Mouse (Mus musculus) heart, embryonic 16.5 days (tissue): ENCODE results near the gene Sufu. TPM values are rescaled to one million over a fixed set of nuclear protein-coding genes. Genes with fewer than 3 reads are reported as not detected.

ENCODE experiments used
- ATAC-seq: fragments of 200-750 bp; cut with Nextera tagmentation; replicated peaks from 2 replicates; pipeline ENCODE4 v1.8.0; 2017; ENCODE audit warnings: moderate number of reproducible peaks; ENCODE audit not compliant: insufficient read depth, low FRiP score; ENCODE audit errors: extremely low read depth
- H3K27ac ChIP-seq: fragments of 300-500 bp; sonication (generic); 2 replicates; pipeline ENCODE4 v1.5.1; 2014; ENCODE audit warnings: mild to moderate bottlenecking, low read length, control low read depth, moderate library complexity
- H3K27me3 ChIP-seq: fragments of 300-500 bp; sonication (generic); 2 replicates; pipeline ENCODE4 v1.6.1; 2014; ENCODE audit warnings: low read length, mixed read lengths; ENCODE audit not compliant: control insufficient read depth, insufficient read depth
- H3K36me3 ChIP-seq: fragments of 300-500 bp; sonication (generic); 2 replicates; pipeline ENCODE4 v1.6.1; 2014; ENCODE audit not compliant: control insufficient read depth, insufficient read depth
- H3K4me1 ChIP-seq: fragments of 300-500 bp; sonication (generic); 2 replicates; pipeline ENCODE4 v1.6.1; 2014; ENCODE audit warnings: low read length, mixed read lengths; ENCODE audit not compliant: control insufficient read depth, insufficient read depth
- H3K4me2 ChIP-seq: fragments of 300-500 bp; sonication (generic); 2 replicates; pipeline ENCODE4 v1.6.1; 2014; ENCODE audit warnings: low read depth, mild to moderate bottlenecking, control low read depth, low read length
- H3K4me3 ChIP-seq: fragments of 300-500 bp; sonication (generic); 2 replicates; pipeline ENCODE4 v1.5.1; 2014; ENCODE audit warnings: mild to moderate bottlenecking, control low read depth, low read length
- H3K9ac ChIP-seq: fragments of 300-500 bp; sonication (generic); 2 replicates; pipeline ENCODE4 v1.6.1; 2014; ENCODE audit warnings: low read length, control low read depth
- H3K9me3 ChIP-seq: fragments of 300-500 bp; sonication (generic); replicated peaks from 2 replicates; pipeline ENCODE4 v1.6.1; 2016; ENCODE audit warnings: low read length; ENCODE audit not compliant: control insufficient read depth
- WGBS: fragments of 180-500 bp; shearing (Covaris S2); extraction: QIAGEN DNeasy Blood & Tissue Kit; methylation state at CpG from one replicate; pipeline ENCODE4 v1.1.7; 2014; 5-methylcytosine and 5-hydroxymethylcytosine counted together
- polyA plus RNA-seq: library from polyadenylated mRNA; unstranded; fragments of >200 nt; fragmentation: Nextera tagmentation; extraction: Ambion mirVana; gene quantifications from 2 replicates; pipeline ENCODE4 v1.2.1, GENCODE M21; 2015

Gene Sufu
- polyA plus RNA-seq, 1 experiment from 2014 or later: 17.6 TPM

GRCm38 (mm10) chr19:46357344-46358280 is 39.1 kb upstream of the Sufu start:
- Histone ChIP-seq H3K4me3 (peak overlapping the region; percentile 50), H3K4me2 (peak overlapping the region; percentile 65), H3K27me3 (0 out of 2 replicates have a peak, but pooled peaks cover 8% of the 10 kb centered on the region), H3K9ac (peak overlapping the region; percentile 61), H3K27ac (peak overlapping the region; percentile 71), H3K36me3 (no peaks in the 10 kb centered on the region), H3K4me1 (peaks cover 2% of the 10 kb centered on the region; the same call in 1 of the 2 replicates), H3K9me3 (no peaks in the 10 kb centered on the region)
- 0 out of 2 replicates have a peak, but pooled peaks have one; percentile 35 for ATAC-seq
- 17% methylated on average over 25 of the region's 25 CpGs for WGBS

GRCm38 (mm10) chr19:46358381-46358780 is 38.3 kb upstream of the Sufu start:
- Histone ChIP-seq H3K27ac (peak overlapping the region; percentile 71), H3K9ac (no peak overlapping the region), H3K4me2 (peak overlapping the region; percentile 65; the same call in 1 of the 2 replicates), H3K4me3 (no peak overlapping the region), H3K9me3 (no peaks in the 10 kb centered on the region), H3K36me3 (no peaks in the 10 kb centered on the region), H3K27me3 (0 out of 2 replicates have a peak, but pooled peaks cover 8% of the 10 kb centered on the region), H3K4me1 (peaks cover 2% of the 10 kb centered on the region; the same call in 1 of the 2 replicates)
- ATAC-seq: no peak
- WGBS: 61% methylated on average over 4 of the region's 4 CpGs

GRCm38 (mm10) chr19:46362104-46362503 is 34.6 kb upstream of the Sufu start:
- 0 out of 2 replicates have a peak, but pooled peaks cover 5% of the 10 kb centered on the region for H3K27me3 ChIP-seq
- H3K4me2 ChIP-seq: no peak overlapping the region
- H3K9me3 ChIP-seq: no peaks in the 10 kb centered on the region
- H3K27ac ChIP-seq: no peak overlapping the region
- 69% methylated on average over 8 of the region's 8 CpGs for WGBS
- no peak for ATAC-seq
- H3K36me3 ChIP-seq: no peaks in the 10 kb centered on the region
- H3K4me1 ChIP-seq: peaks cover under 1% of the 10 kb centered on the region; the same call in 1 of the 2 replicates
- H3K9ac ChIP-seq: no peak overlapping the region
- H3K4me3 ChIP-seq: no peak overlapping the region

- Histone ChIP-seq H3K27ac (no peak overlapping the region), H3K4me1 (no peaks in the 10 kb centered on the region), H3K36me3 (no peaks in the 10 kb centered on the region), H3K27me3 (no peaks in the 10 kb centered on the region), H3K4me2 (no peak overlapping the region), H3K9me3 (no peaks in the 10 kb centered on the region), H3K4me3 (no peak overlapping the region), H3K9ac (no peak overlapping the region)
- 73% methylated on average over 11 of the region's 11 CpGs for WGBS
- ATAC-seq: no peak
These were observed 33.2 kb upstream of the Sufu start for GRCm38 (mm10) chr19:46363294-46364009.

- Histone ChIP-seq H3K27ac (no peak overlapping the region), H3K4me2 (no peak overlapping the region), H3K4me3 (no peak overlapping the region), H3K4me1 (no peaks in the 10 kb centered on the region), H3K36me3 (no peaks in the 10 kb centered on the region), H3K9me3 (no peaks in the 10 kb centered on the region), H3K27me3 (no peaks in the 10 kb centered on the region), H3K9ac (no peak overlapping the region)
- no peak for ATAC-seq
- 79% methylated on average over 23 of the region's 23 CpGs for WGBS
These were observed 28.7 kb upstream of the Sufu start for GRCm38 (mm10) chr19:46367798-46368590.

- Histone ChIP-seq H3K9me3 (no peaks in the 10 kb centered on the region), H3K4me2 (no peak overlapping the region), H3K36me3 (no peaks in the 10 kb centered on the region), H3K4me1 (no peaks in the 10 kb centered on the region), H3K27me3 (no peaks in the 10 kb centered on the region), H3K27ac (no peak overlapping the region), H3K4me3 (no peak overlapping the region), H3K9ac (no peak overlapping the region)
- WGBS: 8% methylated on average over 4 of the region's 4 CpGs
- ATAC-seq: peak; percentile 67
These were observed 27.5 kb upstream of the Sufu start for GRCm38 (mm10) chr19:46369204-46369603.

- H3K27me3 ChIP-seq: no peaks in the 10 kb centered on the region
- H3K27ac ChIP-seq: no peak overlapping the region
- no peak overlapping the region for H3K4me3 ChIP-seq
- H3K4me1 ChIP-seq: peaks cover 2% of the 10 kb centered on the region; the same call in 1 of the 2 replicates
- H3K9ac ChIP-seq: no peak overlapping the region
- ATAC-seq: peak; percentile 16; the same call in 1 of the 2 replicates
- no peaks in the 10 kb centered on the region for H3K9me3 ChIP-seq
- H3K36me3 ChIP-seq: peaks cover 20% of the 10 kb centered on the region
- WGBS: 58% methylated on average over 21 of the region's 21 CpGs
- no peak overlapping the region for H3K4me2 ChIP-seq
These were observed 22.1 kb upstream of the Sufu start for GRCm38 (mm10) chr19:46374477-46375088.

GRCm38 (mm10) chr19:46375489-46375888 is 21.2 kb upstream of the Sufu start:
- no peaks in the 10 kb centered on the region for H3K27me3 ChIP-seq
- 60% methylated on average over 5 of the region's 5 CpGs for WGBS
- peaks cover 28% of the 10 kb centered on the region for H3K36me3 ChIP-seq
- no peak for ATAC-seq
- H3K9ac ChIP-seq: no peak overlapping the region
- H3K4me1 ChIP-seq: peaks cover 2% of the 10 kb centered on the region; the same call in 1 of the 2 replicates
- H3K27ac ChIP-seq: no peak overlapping the region
- no peak overlapping the region for H3K4me3 ChIP-seq
- no peaks in the 10 kb centered on the region for H3K9me3 ChIP-seq
- no peak overlapping the region for H3K4me2 ChIP-seq
